Mouse (Mus musculus): ENCODE measurements around the gene Defb23. TPM values are rescaled to one million over a fixed set of nuclear protein-coding genes. Genes with fewer than 3 reads are reported as not detected.
"Not testable (repeated sequence)": the region's sequence is repeated elsewhere in the genome, so short reads cannot be mapped to it uniquely, and the experiment has no call there.

The Defb23 gene
- total RNA-seq, 2 experiments from 2014 or later = not detected

DNA sequence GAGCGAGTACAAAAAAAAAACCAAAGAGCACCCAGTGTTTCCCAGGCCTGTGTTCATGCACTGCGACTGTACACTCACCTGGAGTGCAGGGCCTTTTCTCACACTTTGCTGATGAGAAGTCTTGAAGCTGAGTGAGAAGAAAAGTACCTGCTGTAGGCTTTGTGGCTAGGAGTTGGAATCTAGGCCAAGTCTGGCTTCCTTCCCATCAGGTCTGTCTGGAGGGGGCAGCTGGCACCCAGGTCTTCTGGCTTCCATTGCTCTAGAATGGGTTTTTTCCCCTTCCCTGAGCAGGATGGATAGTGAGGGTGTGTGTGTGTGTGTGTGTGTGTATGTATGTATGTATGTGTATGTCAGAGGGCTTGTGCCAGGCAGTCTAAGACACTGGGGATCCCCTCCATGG is 24.6 kb downstream of the Defb23 start:
- ATAC-seq (replicated peaks; ENCODE audit: poor library complexity, severe bottlenecking) = no peak

DNA sequence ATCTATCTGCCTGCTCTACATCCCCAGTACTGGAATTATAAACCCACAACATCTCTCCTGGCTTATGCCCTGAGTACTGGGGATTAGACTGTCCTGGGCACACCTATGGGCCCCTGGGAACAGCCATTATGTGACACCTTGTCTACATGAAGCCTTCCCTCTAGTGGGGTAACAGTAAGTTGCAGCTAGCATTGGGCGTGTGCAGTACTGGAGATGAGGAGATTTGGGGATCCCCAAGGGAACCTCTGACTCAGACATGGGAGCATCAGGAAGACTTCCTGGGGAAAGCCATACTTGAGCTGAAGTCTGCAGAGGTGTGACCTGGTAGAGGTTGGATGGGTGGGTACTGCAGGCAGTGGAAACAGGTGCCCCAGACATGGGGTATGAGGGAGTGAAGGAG is 25.5 kb downstream of the Defb23 start:
- no peak for ATAC-seq (replicated peaks; ENCODE audit: poor library complexity, severe bottlenecking)

DNA sequence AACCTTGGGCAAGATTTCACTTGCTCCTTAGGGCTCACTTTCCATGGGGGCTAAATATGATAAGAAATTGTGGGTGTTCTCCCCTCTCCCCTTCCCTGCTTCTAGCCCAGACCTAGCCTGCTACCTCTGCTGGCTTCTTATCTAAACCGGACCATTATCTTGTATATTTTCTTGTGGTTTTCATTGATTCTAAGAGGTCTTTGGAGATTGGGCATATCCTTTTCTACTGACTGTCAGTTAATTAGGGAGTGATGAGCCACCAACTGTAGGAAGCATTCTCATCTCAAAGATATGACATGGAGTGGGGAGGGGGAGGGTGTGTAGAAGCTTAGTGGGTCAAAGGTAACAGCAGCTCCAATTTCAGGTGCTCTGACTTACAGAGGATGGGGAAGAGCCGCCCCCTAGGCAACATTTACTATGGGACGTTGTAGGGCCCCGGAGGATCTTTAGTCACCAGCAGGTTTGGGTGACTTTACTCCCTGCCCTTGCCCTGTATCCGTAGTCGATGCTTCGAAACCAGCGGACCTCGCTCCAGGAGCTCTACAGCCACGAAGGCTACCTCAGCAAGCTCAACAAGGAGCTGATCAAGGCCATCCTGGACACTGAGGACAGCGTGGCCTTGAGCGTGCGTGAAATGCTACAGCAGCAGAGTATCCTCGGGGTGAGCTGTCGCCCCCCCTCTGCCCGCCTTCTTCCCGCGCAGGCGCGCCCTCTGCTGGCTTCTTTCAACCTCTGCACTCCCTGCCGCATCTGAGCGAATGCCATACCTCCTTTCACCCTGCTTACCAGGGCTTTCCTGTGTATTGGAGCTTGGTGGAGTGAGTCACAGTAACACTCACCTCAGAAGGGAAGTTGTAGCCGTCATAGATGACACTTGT is 27.2 kb downstream of the Defb23 start:
- ATAC-seq (replicated peaks; ENCODE audit: poor library complexity, severe bottlenecking) = peak; percentile 95

DNA sequence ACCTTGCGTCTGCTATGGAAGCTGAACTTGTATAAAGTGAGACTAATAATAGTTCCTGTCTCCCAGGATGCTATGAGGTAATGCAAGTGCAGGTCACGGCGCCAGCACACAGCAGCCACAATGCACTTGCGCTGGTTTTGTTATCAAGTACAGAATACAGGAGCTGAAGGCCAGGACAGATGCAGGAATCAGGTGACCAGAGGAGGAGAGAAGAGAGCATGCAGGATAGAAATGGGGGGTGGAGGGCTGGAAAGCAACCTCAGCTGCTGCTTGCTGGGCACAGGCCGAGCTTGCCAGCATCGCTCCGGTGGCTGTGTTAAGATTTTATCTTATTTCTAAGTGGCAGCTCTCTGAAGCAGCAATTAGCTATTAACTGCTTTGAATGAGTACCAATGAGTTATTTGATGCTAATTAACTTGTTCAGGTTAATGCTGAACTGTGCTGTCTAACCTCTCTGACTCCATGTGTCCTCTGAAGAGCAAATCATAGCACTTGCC is 28.0 kb downstream of the Defb23 start:
- no peak for ATAC-seq (replicated peaks; ENCODE audit: poor library complexity, severe bottlenecking)

DNA sequence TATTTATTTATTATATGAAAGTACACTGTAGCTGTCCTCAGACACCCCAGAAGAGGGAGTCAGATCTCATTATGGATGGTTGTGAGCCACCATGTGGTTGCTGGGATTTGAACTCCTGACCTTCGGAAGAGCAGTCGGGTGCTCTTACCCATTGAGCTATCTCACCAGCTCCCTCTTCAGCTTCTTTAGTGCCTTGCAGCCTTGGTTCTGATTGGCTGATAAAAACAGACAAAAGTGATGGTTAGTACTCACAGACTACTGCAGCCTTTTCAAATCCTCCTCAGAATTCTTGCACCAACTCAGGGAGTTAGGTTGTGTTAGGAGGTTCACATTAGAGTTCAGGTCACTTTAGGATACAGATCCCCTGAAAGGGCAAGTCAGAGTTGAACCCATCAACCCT is 35.9 kb downstream of the Defb23 start:
- not testable (repeated sequence) for ATAC-seq (replicated peaks; ENCODE audit: poor library complexity, severe bottlenecking)

DNA sequence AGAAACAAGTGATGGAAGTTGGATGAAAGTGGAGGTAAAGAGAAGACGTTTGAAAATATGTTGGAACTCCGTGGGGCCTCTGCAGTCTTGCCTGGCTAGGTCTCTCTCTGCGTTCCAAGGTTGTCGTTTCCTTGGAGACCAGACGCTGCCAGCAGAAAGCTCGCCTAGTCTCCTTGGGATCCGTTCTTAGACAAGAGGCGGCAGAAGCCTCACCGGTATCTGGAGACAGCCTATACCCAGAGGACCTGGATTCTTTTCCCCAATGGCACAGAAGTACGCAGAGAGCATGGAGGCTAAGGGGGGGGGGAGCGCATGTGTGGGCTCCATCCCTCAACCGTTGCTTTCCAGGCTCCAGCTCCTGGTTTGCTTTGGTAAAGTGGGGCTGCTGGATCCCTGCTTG is 36.9 kb downstream of the Defb23 start:
- ATAC-seq (replicated peaks; ENCODE audit: poor library complexity, severe bottlenecking) = no peak

DNA sequence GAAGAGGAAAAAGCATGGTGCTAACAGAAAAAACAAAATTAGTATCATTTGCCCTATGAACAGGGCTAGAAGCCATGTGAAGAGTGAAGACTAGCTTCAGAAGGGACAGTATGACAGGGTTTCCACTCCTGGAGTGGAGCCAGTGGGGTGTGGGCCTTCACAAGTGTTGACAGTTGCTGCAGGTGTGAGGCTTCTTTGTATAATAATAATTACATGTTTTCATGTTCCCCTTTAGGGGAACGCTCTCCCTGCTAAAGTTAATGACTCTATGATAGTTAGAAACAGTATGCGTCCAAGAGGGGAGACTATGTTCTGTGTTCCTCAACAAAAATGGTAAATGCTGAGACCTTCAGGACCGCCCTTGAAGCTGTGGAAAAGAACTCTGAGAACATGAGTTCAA is 48.6 kb downstream of the Defb23 start:
- ATAC-seq (replicated peaks; ENCODE audit: poor library complexity, severe bottlenecking) = no peak

DNA sequence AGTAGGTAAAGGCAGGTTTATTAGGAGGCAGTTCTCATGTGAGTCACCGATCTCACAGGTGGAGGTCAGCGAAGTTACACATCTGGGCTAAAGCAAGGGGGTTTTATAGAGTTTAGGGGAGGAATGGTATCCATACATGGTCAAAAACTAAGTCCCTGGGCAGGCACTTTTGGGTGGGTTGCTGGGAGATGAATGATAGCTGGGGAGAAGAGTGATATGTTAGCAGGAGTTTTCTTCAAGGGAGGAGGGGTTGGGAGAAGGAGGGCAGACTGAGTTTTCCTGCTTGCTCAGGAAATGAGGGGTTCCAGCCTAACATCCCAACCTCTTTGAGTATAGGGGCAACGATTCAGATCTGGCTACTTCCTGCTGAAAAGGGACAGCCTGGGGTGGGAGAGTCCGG is 49.1 kb downstream of the Defb23 start, which contains the start of gene 6820408C15Rik:
6820408C15Rik (plus strand) TSS at position 301 of the 400 bp plus-strand sequence.
- no peak for ATAC-seq (replicated peaks; ENCODE audit: poor library complexity, severe bottlenecking)

DNA sequence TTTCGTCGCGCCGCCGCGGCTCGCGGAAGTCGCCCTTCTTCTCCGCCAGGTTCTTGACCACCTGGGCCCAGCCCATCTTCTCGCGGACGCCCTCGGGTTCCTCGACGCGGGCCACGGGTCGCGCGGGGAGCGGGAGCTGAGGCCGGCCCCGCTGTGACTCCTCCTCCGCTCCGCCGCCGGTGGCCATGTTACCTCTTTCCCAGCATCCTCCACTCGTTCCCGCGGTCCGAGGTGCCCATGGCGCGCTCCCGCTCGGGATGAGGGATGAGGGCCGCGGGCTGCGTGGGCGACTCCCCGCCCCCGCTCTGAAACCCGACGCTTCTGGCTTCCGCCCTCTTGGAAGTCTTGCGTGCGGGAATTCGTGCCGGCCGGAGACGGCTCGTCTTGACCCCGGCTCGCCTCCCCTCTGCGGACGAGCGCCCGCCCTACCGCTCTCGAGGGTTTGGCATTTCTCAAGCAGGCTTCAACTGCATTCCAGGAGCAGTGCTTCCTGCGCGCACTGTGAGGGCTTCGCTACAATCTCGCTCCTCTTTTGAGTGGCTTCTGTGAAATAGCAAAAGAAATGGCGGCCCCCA is 49.7 kb downstream of the Defb23 start, which contains the start of gene Zcchc3:
Zcchc3 (minus strand) TSS at position 437 of the 575 bp plus-strand sequence.
- ATAC-seq (replicated peaks; ENCODE audit: poor library complexity, severe bottlenecking) = peak; percentile 90

DNA sequence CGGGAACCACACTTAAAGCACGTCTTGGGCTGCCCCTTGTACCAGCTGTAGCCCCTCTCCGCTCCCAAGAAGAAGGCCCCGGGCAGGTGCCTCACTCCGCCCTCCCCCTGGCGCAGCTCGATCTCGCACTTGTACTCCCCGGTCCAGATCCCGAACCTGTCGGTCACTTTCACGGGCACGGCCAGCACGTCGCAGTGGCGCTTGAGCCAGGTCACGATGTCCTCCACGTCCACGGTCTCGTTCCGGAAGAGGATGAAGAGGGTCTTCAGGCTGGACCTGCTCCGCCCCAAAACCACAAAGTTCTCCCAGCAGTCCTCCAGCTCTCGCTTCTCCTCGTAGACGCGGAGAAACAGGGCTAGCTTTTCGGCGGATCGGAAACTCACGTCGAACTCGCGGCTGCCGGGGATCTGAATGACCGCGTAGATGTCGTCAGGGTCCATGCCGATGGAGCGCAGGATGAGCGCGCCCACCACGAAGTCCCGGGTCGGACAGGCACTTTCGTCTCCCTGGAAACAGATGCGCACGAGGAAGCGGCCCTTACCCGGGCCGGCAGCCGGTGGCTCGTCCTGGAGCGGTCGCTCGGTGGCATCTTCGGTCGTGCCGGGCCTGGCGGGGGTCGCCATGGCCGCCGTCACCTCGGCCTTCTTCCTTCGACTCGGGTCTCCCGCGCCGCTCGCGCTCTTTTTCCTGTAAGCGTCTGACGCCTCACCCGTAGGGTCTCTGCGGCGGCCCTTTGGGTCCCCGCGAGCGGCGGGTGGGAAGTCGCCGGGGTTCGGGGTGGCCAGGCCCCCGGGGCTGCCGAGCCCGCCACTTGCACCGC is 50.4 kb downstream of the Defb23 start:
- peak; percentile 47 for ATAC-seq (replicated peaks; ENCODE audit: poor library complexity, severe bottlenecking)

DNA sequence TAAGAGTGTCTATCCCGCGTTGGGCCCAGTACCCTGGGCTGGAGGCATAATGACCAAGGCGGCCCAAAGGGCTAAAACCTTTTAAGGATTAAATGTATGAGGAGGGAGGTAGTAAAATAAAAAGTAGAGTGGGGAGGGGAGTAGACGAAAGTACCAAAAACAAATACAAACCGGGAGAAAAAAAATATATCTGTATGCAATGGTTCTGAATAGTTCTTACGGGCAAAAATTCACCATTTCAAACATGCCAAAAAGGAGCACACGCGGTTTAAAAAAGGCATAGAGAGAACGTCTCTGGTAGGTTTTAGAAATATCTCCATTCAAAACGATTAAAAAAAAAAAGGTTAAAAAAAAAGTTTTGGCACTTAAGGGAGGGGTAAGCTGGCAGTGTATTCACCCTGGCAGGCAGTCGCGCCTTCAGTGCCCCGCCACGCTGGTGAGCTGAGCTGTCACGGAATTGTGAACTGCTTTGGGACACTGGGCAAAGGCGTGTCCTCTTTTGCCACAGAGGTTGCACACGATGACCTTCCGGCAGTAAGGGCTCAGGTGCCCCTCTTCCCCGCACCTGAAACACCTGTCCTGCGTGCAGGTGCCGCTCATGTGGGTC is 51.2 kb downstream of the Defb23 start:
- ATAC-seq (replicated peaks; ENCODE audit: poor library complexity, severe bottlenecking) = no peak

DNA sequence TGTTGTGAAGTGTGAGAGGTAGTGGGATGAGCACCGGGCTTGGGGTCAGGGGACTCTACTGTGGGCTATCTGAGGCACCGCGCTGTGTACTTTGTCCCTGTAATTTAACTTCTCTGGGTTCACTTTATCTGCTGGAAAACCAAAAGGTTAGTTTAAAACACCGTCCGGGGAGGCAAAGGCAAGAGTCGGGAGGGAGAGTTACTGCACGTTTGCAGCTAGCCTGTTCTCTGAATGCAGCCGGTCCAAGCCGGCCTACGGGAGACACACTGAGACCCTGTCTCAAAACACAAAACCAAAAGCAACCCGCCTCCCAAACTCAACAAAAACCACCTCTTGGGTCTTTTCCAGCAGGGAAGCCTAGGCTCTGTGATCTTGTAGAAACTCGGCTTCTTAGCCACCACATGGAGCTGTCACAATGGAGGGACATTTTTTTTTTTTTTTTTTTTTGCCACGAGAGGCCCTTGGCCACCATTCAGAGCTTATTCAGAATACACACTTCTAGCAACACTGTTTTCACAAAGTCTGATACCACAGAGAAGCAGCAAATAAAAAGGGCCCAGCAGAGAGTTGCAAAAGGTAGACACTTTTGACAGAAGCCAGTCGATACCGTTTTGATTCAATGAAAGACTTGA is 51.8 kb downstream of the Defb23 start:
- no peak for ATAC-seq (replicated peaks; ENCODE audit: poor library complexity, severe bottlenecking)

DNA sequence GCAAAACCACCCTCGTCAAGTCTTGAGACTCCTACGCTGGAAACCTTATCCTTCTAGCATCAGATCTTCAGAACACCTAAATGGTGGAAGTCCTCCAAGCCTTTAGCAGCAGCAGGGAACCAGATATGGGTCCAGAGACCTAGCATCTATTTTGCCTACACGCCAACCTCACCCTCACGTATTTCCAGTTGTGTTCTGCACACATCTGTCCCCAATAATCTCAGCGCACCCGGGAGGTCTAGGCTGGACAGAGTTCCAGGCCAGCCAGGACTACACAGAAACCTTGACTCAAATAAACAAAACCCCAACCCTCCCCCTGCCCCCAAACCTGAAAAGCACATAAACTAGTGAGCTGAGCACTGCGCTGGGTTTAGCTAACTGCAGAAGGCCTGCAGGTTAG is 52.9 kb downstream of the Defb23 start:
- ATAC-seq (replicated peaks; ENCODE audit: poor library complexity, severe bottlenecking) = no peak

DNA sequence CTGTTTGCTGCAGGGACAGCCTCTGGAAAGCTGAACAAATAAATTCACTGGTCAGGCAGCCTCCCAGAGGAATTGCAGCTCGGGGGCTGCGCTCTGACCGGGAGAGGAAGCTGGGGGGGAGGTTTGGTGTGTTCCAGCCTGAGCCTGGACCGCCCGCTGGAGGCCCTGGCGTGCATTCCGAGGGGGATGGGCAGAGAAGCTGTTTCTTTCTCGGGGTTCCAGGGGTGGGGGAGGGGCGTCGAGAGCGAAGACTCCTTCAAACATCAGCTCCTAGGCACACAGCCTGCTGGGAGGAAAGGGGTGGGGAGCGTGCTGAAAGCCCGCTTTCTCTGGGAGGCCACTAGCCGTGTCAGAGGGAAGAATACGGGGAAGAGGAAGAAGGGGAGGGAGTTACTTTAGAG is 53.4 kb downstream of the Defb23 start:
- no peak for ATAC-seq (replicated peaks; ENCODE audit: poor library complexity, severe bottlenecking)

DNA sequence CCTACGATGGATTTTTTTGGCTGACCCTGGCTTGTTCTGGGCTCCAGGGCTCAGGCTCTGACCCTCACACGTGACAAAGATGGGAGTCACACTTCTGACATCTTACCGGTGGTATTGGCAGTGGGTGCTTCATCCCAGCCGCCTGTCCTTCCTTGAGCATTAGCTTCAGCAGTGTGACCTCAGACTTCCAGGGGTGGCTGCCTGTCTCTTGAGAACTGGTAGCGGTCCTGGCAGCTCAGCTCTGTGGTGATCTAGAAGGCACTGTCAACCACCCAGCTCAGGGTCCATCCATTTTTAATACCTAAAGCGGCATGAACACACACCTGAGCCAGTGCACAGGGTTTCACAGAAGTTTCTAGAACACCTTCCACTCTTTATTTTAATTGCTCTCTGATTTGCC is 54.6 kb downstream of the Defb23 start:
- ATAC-seq (replicated peaks; ENCODE audit: poor library complexity, severe bottlenecking) = no peak

Other genes starting within 250 kb of the Defb23 start
- gene Csnk2a1, start 237.8 kb downstream of the Defb23 start, total RNA-seq (2014; fragmentation: Nextera tagmentation) = 71.6 and 101 TPM in 2 replicates
- gene Csnk2a1, start 237.8 kb downstream of the Defb23 start, total RNA-seq (2017) = 82.1 and 104 TPM in 2 replicates
- 26.4 and 28.7 TPM in 2 replicates for gene Tbc1d20, start 170.8 kb downstream of the Defb23 start, total RNA-seq (2014; fragmentation: Nextera tagmentation)
- 18.6 and 18.8 TPM in 2 replicates for gene Tbc1d20, start 170.8 kb downstream of the Defb23 start, total RNA-seq (2017)
- gene Rbck1, start 132.0 kb downstream of the Defb23 start, total RNA-seq (2014; fragmentation: Nextera tagmentation) = 109 and 119 TPM in 2 replicates
- gene Rbck1, start 132.0 kb downstream of the Defb23 start, total RNA-seq (2017) = 64.2 and 64.5 TPM in 2 replicates
- not detected in 2 replicates for gene Trib3, start 120.6 kb downstream of the Defb23 start, total RNA-seq (2014; fragmentation: Nextera tagmentation)
- gene Trib3, start 120.6 kb downstream of the Defb23 start, total RNA-seq (2017) = not detected in 2 replicates
- not detected in 2 replicates for gene Nrsn2, start 88.0 kb downstream of the Defb23 start, total RNA-seq (2014; fragmentation: Nextera tagmentation)
- gene Nrsn2, start 88.0 kb downstream of the Defb23 start, total RNA-seq (2017) = not detected in 2 replicates
- gene Sox12, start 66.6 kb downstream of the Defb23 start, total RNA-seq (2014; fragmentation: Nextera tagmentation) = 8.6 and 10.5 TPM in 2 replicates
- 1.5 and 2.4 TPM in 2 replicates for gene Sox12, start 66.6 kb downstream of the Defb23 start, total RNA-seq (2017)
- 3.7 and 9.4 TPM in 2 replicates for gene Zcchc3, start 49.6 kb downstream of the Defb23 start, total RNA-seq (2014; fragmentation: Nextera tagmentation)
- gene Zcchc3, start 49.6 kb downstream of the Defb23 start, total RNA-seq (2017) = 4.8 and 4.9 TPM in 2 replicates
- 0.75 TPM in 1 of 2 replicates, not detected in the other for gene 6820408C15Rik, start 49.0 kb downstream of the Defb23 start, total RNA-seq (2014; fragmentation: Nextera tagmentation)
- not detected in 2 replicates for gene 6820408C15Rik, start 49.0 kb downstream of the Defb23 start, total RNA-seq (2017)
- not detected in 2 replicates for gene Defb20, start 12.4 kb upstream of the Defb23 start, total RNA-seq (2014; fragmentation: Nextera tagmentation)
- not detected in 2 replicates for gene Defb20, start 12.4 kb upstream of the Defb23 start, total RNA-seq (2017)
- gene Defb22, start 25.5 kb upstream of the Defb23 start, total RNA-seq (2014; fragmentation: Nextera tagmentation) = not detected in 2 replicates
- not detected in 2 replicates for gene Defb22, start 25.5 kb upstream of the Defb23 start, total RNA-seq (2017)
- gene Defb26, start 47.1 kb upstream of the Defb23 start, total RNA-seq (2014; fragmentation: Nextera tagmentation) = not detected in 2 replicates
- not detected in 2 replicates for gene Defb26, start 47.1 kb upstream of the Defb23 start, total RNA-seq (2017)
- gene Defb28, start 53.6 kb upstream of the Defb23 start, total RNA-seq (2014; fragmentation: Nextera tagmentation) = not detected in 2 replicates
- not detected in 2 replicates for gene Defb28, start 53.6 kb upstream of the Defb23 start, total RNA-seq (2017)
- gene Defb29, start 75.5 kb upstream of the Defb23 start, total RNA-seq (2014; fragmentation: Nextera tagmentation) = not detected in 2 replicates
- not detected in 2 replicates for gene Defb29, start 75.5 kb upstream of the Defb23 start, total RNA-seq (2017)
- not detected in 2 replicates for gene Gm17416, start 104.7 kb upstream of the Defb23 start, total RNA-seq (2014; fragmentation: Nextera tagmentation)
- gene Gm17416, start 104.7 kb upstream of the Defb23 start, total RNA-seq (2017) = not detected in 2 replicates
- gene Defb21, start 108.1 kb upstream of the Defb23 start, total RNA-seq (2014; fragmentation: Nextera tagmentation) = not detected in 2 replicates
- gene Defb21, start 108.1 kb upstream of the Defb23 start, total RNA-seq (2017) = not detected in 2 replicates
- gene Defb19, start 115.7 kb upstream of the Defb23 start, total RNA-seq (2014; fragmentation: Nextera tagmentation) = not detected in 2 replicates
- gene Defb19, start 115.7 kb upstream of the Defb23 start, total RNA-seq (2017) = not detected in 2 replicates
- not detected in 2 replicates for gene Defb45, start 134.8 kb upstream of the Defb23 start, total RNA-seq (2014; fragmentation: Nextera tagmentation)
- gene Defb45, start 134.8 kb upstream of the Defb23 start, total RNA-seq (2017) = not detected in 2 replicates
- gene Defb36, start 139.7 kb upstream of the Defb23 start, total RNA-seq (2014; fragmentation: Nextera tagmentation) = not detected in 2 replicates
- gene Defb36, start 139.7 kb upstream of the Defb23 start, total RNA-seq (2017) = not detected in 2 replicates
- gene Defb25, start 158.4 kb upstream of the Defb23 start, total RNA-seq (2014; fragmentation: Nextera tagmentation) = not detected in 2 replicates
- gene Defb25, start 158.4 kb upstream of the Defb23 start, total RNA-seq (2017) = not detected in 2 replicates
- 0.45 TPM in 1 of 2 replicates, not detected in the other for gene Rem1, start 162.3 kb upstream of the Defb23 start, total RNA-seq (2014; fragmentation: Nextera tagmentation)
- not detected in 2 replicates for gene Rem1, start 162.3 kb upstream of the Defb23 start, total RNA-seq (2017)
- gene H13, start 204.8 kb upstream of the Defb23 start, total RNA-seq (2014; fragmentation: Nextera tagmentation) = 180 and 213 TPM in 2 replicates
- gene H13, start 204.8 kb upstream of the Defb23 start, total RNA-seq (2017) = 150 and 235 TPM in 2 replicates
- 11.7 and 14.5 TPM in 2 replicates for gene Mcts2, start 222.4 kb upstream of the Defb23 start, total RNA-seq (2014; fragmentation: Nextera tagmentation)
- 5.7 and 10.9 TPM in 2 replicates for gene Mcts2, start 222.4 kb upstream of the Defb23 start, total RNA-seq (2017)